Mouse (Mus musculus) embryonic facial prominence, embryonic 12.5 days (tissue): ENCODE results near the gene 4921517D22Rik. TPM values are rescaled to one million over a fixed set of nuclear protein-coding genes. Genes with fewer than 3 reads are reported as not detected.

ENCODE experiments used
- ATAC-seq: fragments of 200-750 bp; cut with Nextera tagmentation; 2 replicates; pipeline ENCODE4 v1.8.0; 2017; ENCODE audit not compliant: insufficient number of reproducible peaks, insufficient read depth, low FRiP score, low TSS enrichment
- H3K27ac ChIP-seq: fragments of 300-500 bp; sonication (generic); 2 replicates; pipeline ENCODE4 v1.5.1; 2016; ENCODE audit warnings: mild to moderate bottlenecking
- H3K27me3 ChIP-seq: fragments of 300-500 bp; sonication (generic); 2 replicates; pipeline ENCODE4 v1.6.1; 2016; ENCODE audit warnings: mild to moderate bottlenecking, moderate library complexity
- H3K36me3 ChIP-seq: fragments of 300-500 bp; sonication (generic); 2 replicates; pipeline ENCODE4 v1.6.1; 2016; ENCODE audit warnings: mild to moderate bottlenecking
- H3K4me1 ChIP-seq: fragments of 300-500 bp; sonication (generic); 2 replicates; pipeline ENCODE4 v1.6.1; 2016
- H3K4me2 ChIP-seq: fragments of 300-500 bp; sonication (generic); replicated peaks from 2 replicates; pipeline ENCODE4 v1.6.1; 2016; ENCODE audit warnings: mild to moderate bottlenecking, moderate library complexity
- H3K4me3 ChIP-seq: fragments of 300-500 bp; sonication (generic); 2 replicates; pipeline ENCODE4 v1.5.1; 2016; ENCODE audit warnings: mild to moderate bottlenecking
- H3K9ac ChIP-seq: fragments of 300-500 bp; sonication (generic); 2 replicates; pipeline ENCODE4 v1.6.1; 2016; ENCODE audit warnings: mild to moderate bottlenecking, moderate library complexity
- H3K9me3 ChIP-seq: fragments of 300-500 bp; sonication (generic); 2 replicates; pipeline ENCODE4 v1.6.1; 2016; ENCODE audit warnings: mild to moderate bottlenecking, moderate library complexity
- WGBS: fragments of 180-500 bp; shearing (Covaris S2); methylation state at CpG from one replicate; pipeline ENCODE4 v1.1.7; 2016; 5-methylcytosine and 5-hydroxymethylcytosine counted together
- polyA plus RNA-seq: library from polyadenylated mRNA; unstranded; fragments of >200 nt; fragmentation: Nextera tagmentation; extraction: Ambion mirVana; gene quantifications from 2 replicates; pipeline ENCODE4 v1.2.1, GENCODE M21; 2016

Gene 4921517D22Rik
- polyA plus RNA-seq, 1 experiment from 2014 or later, result not detected

- Histone ChIP-seq H3K9ac (no peak overlapping the region), H3K4me1 (peaks cover 7% of the 10 kb centered on the region; the same call in 1 of the 2 replicates), H3K36me3 (peaks cover 19% of the 10 kb centered on the region), H3K4me2 (no peak overlapping the region), H3K4me3 (no peak overlapping the region), H3K9me3 (no peaks in the 10 kb centered on the region), H3K27me3 (no peaks in the 10 kb centered on the region), H3K27ac (no peak overlapping the region)
- ATAC-seq, result no peak
- WGBS, result 80% methylated on average over 10 of the region's 10 CpGs
These were observed 37.5 kb downstream of the 4921517D22Rik start for GRCm38 (mm10) chr13:59656316-59656832.

DNA sequence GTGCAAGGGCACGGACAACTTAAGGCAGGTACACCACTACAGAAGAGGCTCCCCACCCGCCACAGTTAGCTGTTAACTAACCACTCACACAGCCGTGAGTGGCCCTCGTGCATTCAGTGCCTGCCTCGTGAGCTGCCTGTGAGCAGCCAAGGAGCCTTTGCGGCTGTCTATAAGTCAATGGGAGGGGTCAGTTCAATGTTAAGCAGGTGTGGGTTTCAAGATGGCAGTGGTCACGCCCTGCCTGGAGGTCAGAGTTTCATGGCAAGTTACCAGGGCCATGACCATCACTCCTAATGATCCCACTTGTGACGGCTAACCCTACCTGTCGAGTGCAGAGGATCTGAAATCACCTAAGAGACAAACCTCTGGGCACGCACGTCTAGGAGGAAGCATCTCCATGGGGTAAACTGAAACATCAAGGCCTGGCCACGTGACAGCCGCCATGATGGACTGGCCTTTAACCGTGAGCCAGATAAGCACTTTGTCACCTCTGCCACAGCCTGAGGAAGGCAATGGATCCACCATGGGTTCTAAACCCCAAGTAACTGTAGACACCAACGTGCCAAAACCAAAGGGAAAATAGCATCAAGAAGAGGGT is 38.1 kb downstream of the 4921517D22Rik start:
- Histone ChIP-seq H3K4me2 (no peak overlapping the region), H3K27ac (no peak overlapping the region), H3K9ac (no peak overlapping the region), H3K36me3 (peaks cover 17% of the 10 kb centered on the region), H3K4me3 (no peak overlapping the region), H3K9me3 (no peaks in the 10 kb centered on the region), H3K4me1 (peaks cover 7% of the 10 kb centered on the region; the same call in 1 of the 2 replicates), H3K27me3 (no peaks in the 10 kb centered on the region)
- WGBS, result 94% methylated on average over 15 of the region's 15 CpGs
- no peak for ATAC-seq

DNA sequence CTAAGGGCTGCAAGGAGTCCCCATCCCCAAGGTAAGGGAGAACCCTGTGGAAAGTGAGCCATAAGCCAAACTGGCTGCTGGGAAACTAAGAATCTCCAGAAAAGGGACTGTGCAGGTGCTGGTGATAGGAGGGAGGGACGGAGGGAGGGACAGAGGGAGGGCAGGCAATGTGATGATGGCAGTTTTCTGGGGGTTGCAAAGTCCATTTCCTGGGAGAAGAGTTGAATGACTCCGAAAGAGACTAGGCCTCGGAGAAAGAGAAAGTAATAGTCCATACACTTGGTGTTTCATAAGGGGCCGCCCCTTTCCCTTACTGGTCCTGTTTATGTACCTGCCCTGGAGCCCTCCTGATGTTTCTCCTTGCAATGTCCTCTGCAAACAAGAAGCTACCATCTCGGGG is 39.4 kb downstream of the 4921517D22Rik start:
- no peak overlapping the region for H3K27ac ChIP-seq
- no peak overlapping the region for H3K9ac ChIP-seq
- no peak overlapping the region for H3K4me2 ChIP-seq
- no peak overlapping the region for H3K4me3 ChIP-seq
- H3K36me3 ChIP-seq, result peaks cover 14% of the 10 kb centered on the region; the same call in 1 of the 2 replicates
- no peaks in the 10 kb centered on the region for H3K27me3 ChIP-seq
- H3K4me1 ChIP-seq, result peaks cover 7% of the 10 kb centered on the region; the same call in 1 of the 2 replicates
- no peak for ATAC-seq
- WGBS, result 91% methylated on average over 5 of the region's 5 CpGs
- H3K9me3 ChIP-seq, result no peaks in the 10 kb centered on the region

- Histone ChIP-seq H3K4me1 (peaks cover 7% of the 10 kb centered on the region; the same call in 1 of the 2 replicates), H3K27ac (no peak overlapping the region), H3K9ac (no peak overlapping the region), H3K9me3 (no peaks in the 10 kb centered on the region), H3K4me2 (no peak overlapping the region), H3K36me3 (peaks cover 23% of the 10 kb centered on the region), H3K27me3 (no peaks in the 10 kb centered on the region), H3K4me3 (no peak overlapping the region)
- no peak for ATAC-seq
- WGBS, result 56% methylated on average over 3 of the region's 3 CpGs
These were observed 40.8 kb downstream of the 4921517D22Rik start for GRCm38 (mm10) chr13:59653136-59653535.

- H3K4me1 ChIP-seq, result peaks cover 7% of the 10 kb centered on the region; the same call in 1 of the 2 replicates
- H3K9me3 ChIP-seq, result no peaks in the 10 kb centered on the region
- peaks cover 23% of the 10 kb centered on the region for H3K36me3 ChIP-seq
- no peaks in the 10 kb centered on the region for H3K27me3 ChIP-seq
- no peak overlapping the region for H3K27ac ChIP-seq
- no peak overlapping the region for H3K4me3 ChIP-seq
- ATAC-seq, result no peak
- H3K9ac ChIP-seq, result no peak overlapping the region
- WGBS, result 74% methylated on average over 5 of the region's 5 CpGs
- H3K4me2 ChIP-seq, result no peak overlapping the region
These were observed 41.3 kb downstream of the 4921517D22Rik start for GRCm38 (mm10) chr13:59652651-59653050.

DNA sequence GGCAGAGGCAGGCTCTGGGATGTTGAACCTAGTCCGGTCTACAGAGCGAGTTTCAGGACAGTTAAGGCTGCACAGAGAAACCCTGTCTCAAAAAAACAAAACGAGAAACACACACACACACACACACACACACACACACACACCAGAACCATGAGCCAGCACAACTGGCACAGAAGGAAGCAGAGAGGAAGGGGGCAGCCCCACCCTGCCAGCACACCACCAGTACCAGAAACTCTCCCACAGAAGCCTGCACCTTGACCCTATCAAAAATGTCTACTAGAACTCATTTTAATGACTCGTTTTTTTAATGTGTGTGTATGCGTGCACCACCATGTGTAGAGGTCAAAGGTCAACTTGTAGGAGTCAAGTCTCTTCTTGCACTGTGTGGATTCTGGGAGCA is 44.1 kb downstream of the 4921517D22Rik start:
- peaks cover 38% of the 10 kb centered on the region for H3K36me3 ChIP-seq
- peaks cover 6% of the 10 kb centered on the region; the same call in 1 of the 2 replicates for H3K4me1 ChIP-seq
- no peak overlapping the region for H3K9ac ChIP-seq
- H3K27me3 ChIP-seq, result no peaks in the 10 kb centered on the region
- 69% methylated on average over 5 of the region's 5 CpGs for WGBS
- no peak overlapping the region for H3K27ac ChIP-seq
- H3K4me2 ChIP-seq, result no peak overlapping the region
- no peak for ATAC-seq
- H3K9me3 ChIP-seq, result no peaks in the 10 kb centered on the region
- no peak overlapping the region for H3K4me3 ChIP-seq

- Histone ChIP-seq H3K27ac (no peak overlapping the region), H3K27me3 (no peaks in the 10 kb centered on the region), H3K4me3 (no peak overlapping the region), H3K36me3 (peaks cover 39% of the 10 kb centered on the region), H3K9ac (no peak overlapping the region), H3K4me2 (no peak overlapping the region), H3K9me3 (no peaks in the 10 kb centered on the region), H3K4me1 (peaks cover 6% of the 10 kb centered on the region; the same call in 1 of the 2 replicates)
- 87% methylated on average over 6 of the region's 6 CpGs for whole genome bisulfite sequencing
- no peak for ATAC-seq
These were observed 45.3 kb downstream of the 4921517D22Rik start for GRCm38 (mm10) chr13:59648598-59648997.

DNA sequence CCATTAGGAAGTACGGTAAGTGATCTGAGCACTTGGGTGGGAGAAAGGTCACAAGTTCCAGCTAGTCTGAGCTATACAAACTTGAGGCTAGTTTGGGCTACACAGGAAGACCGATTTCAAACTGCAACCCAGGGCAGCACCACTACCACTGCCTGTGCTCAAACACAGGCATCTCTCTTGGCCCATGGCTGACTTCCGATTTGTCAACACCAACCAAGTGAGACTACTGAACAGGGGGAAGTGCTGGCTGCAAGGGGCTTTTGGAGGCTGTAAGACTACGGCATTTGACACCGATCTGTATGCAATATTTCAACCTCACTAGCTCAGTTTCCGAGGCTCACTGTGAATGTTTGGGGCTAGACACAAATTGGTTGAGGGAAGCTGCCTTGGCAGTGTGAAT is 46.4 kb downstream of the 4921517D22Rik start:
- 82% methylated on average over 6 of the region's 6 CpGs for WGBS

DNA sequence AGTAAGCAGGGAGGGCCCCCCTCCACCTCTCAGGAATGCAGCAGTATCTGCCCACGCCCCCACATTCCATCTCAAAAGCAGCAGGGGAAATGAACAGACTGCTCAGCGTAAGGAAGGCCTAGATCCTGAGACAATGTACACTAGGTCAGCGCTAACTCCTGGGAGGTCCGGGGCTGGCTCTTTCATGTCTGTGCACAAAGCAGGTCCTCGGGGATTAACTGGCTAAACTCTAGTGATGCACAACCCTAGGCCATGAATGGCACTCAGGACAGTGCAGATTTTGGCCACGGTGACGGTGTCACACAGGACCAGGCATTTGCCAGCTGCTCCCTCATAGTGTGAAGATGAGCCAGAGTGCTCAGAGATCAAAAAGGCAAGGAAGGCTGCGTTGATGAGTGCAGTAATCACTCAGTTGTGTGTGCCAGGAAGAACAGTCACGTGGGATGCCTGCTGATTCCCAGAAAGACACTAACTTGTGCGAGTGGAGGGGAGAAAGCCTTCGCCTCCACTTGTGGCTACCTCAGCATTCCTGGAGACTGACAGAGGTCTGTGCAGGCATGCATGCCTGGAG is 47.1 kb downstream of the 4921517D22Rik start:
- WGBS, result 61% methylated on average over 11 of the region's 11 CpGs
- Histone ChIP-seq H3K27ac (no peak overlapping the region; the same call in 1 of the 2 replicates), H3K4me2 (no peak overlapping the region), H3K9ac (no peak overlapping the region), H3K27me3 (no peaks in the 10 kb centered on the region), H3K4me3 (no peak overlapping the region), H3K9me3 (no peaks in the 10 kb centered on the region), H3K36me3 (peaks cover 54% of the 10 kb centered on the region), H3K4me1 (peaks cover 6% of the 10 kb centered on the region; the same call in 1 of the 2 replicates)
- ATAC-seq, result no peak

More for the DNA sequence above, 46.4 kb downstream of the 4921517D22Rik start:
- H3K4me3 ChIP-seq, result no peak overlapping the region
- peaks cover 49% of the 10 kb centered on the region for H3K36me3 ChIP-seq
- H3K9me3 ChIP-seq, result no peaks in the 10 kb centered on the region
- peaks cover 6% of the 10 kb centered on the region; the same call in 1 of the 2 replicates for H3K4me1 ChIP-seq
- no peaks in the 10 kb centered on the region for H3K27me3 ChIP-seq
- H3K27ac ChIP-seq, result no peak overlapping the region
- no peak overlapping the region for H3K4me2 ChIP-seq
- no peak overlapping the region for H3K9ac ChIP-seq
- ATAC-seq, result no peak

GRCm38 (mm10) chr13:59645491-59645890 is 48.4 kb downstream of the 4921517D22Rik start:
- Histone ChIP-seq H3K4me1 (peaks cover 6% of the 10 kb centered on the region; the same call in 1 of the 2 replicates), H3K27ac (no peak overlapping the region), H3K36me3 (peaks cover 62% of the 10 kb centered on the region), H3K9me3 (no peaks in the 10 kb centered on the region), H3K9ac (no peak overlapping the region), H3K4me2 (no peak overlapping the region), H3K4me3 (no peak overlapping the region), H3K27me3 (no peaks in the 10 kb centered on the region)
- 74% methylated on average over 3 of the region's 3 CpGs for WGBS
- no peak for ATAC-seq

- peaks cover 67% of the 10 kb centered on the region for H3K36me3 ChIP-seq
- no peaks in the 10 kb centered on the region for H3K27me3 ChIP-seq
- no peak overlapping the region for H3K27ac ChIP-seq
- H3K4me2 ChIP-seq, result no peak overlapping the region
- no peak overlapping the region for H3K9ac ChIP-seq
- H3K4me3 ChIP-seq, result no peak overlapping the region
- no peaks in the 10 kb centered on the region for H3K9me3 ChIP-seq
- WGBS, result 88% methylated on average over 2 of the region's 2 CpGs
- no peak for ATAC-seq
- peaks cover 6% of the 10 kb centered on the region; the same call in 1 of the 2 replicates for H3K4me1 ChIP-seq
These were observed 51.1 kb downstream of the 4921517D22Rik start for GRCm38 (mm10) chr13:59642818-59643217.

GRCm38 (mm10) chr13:59640178-59640440 is 53.8 kb downstream of the 4921517D22Rik start:
- no peak overlapping the region for H3K27ac ChIP-seq
- H3K9ac ChIP-seq, result no peak overlapping the region
- H3K36me3 ChIP-seq, result peaks cover 75% of the 10 kb centered on the region
- no peaks in the 10 kb centered on the region for H3K4me1 ChIP-seq
- ATAC-seq, result no peak
- H3K27me3 ChIP-seq, result no peaks in the 10 kb centered on the region
- H3K9me3 ChIP-seq, result no peaks in the 10 kb centered on the region
- 87% methylated on average over 6 of the region's 6 CpGs for WGBS
- no peak overlapping the region for H3K4me3 ChIP-seq
- H3K4me2 ChIP-seq, result no peak overlapping the region
